Mouse (Mus musculus) left cerebral cortex, adult 2 months (tissue): Measurements from ENCODE around the gene Frrs1l. TPM values are rescaled to one million over a fixed set of nuclear protein-coding genes. Genes with fewer than 3 reads are reported as not detected.

Source experiments
- DNase-seq, 2 experiments: peaks; one replicate each; pipeline ENCODE4 v3.0.0; 2021 to 2022; ENCODE audit warnings: low spot score in 2 of 2, mixed read lengths in 1 of 2; ENCODE audit errors: extremely low spot score in 1 of 2
- H3K27ac ChIP-seq: fragments of 200-600 bp; 2 replicates; pipeline ENCODE4 v1.8.1; 2022
- H3K4me3 ChIP-seq: fragments of 200-600 bp; 2 replicates; pipeline ENCODE4 v1.8.1; 2022
- CTCF ChIP-seq: fragments of 200-600 bp; IDR thresholded peaks from 2 replicates; pipeline ENCODE4 v1.8.1; 2022; ENCODE audit warnings: antibody characterized with exemption, mild to moderate bottlenecking, moderate library complexity
- intact Hi-C: fragments of 180-260 bp; cut with DNase I; formaldehyde crosslinking; loops from one replicate; pipeline ENCODE4 v1.15.1; 2025
- total RNA-seq, 2 experiments: library from RNA; stranded (reverse); gene quantifications; 2 replicates each; pipeline ENCODE4 v1.2.3; 2021

Frrs1l gene
- total RNA-seq, 2 experiments from 2014 or later = 204 to 212 TPM

GRCm38 (mm10) chr4:57011454-57012046, 21.4 kb upstream of the Frrs1l start:
- no peak for DNase-seq
- Histone ChIP-seq H3K27ac (no peak overlapping the region), H3K4me3 (no peak overlapping the region)
- intact Hi-C loops = no loop called here
- TF ChIP-seq CTCF = no peak

- TF ChIP-seq CTCF = no peak
- intact Hi-C loops = no loop called here
- Histone ChIP-seq H3K4me3 (no peak overlapping the region), H3K27ac (no peak overlapping the region)
- no peak for DNase-seq
Measured at GRCm38 (mm10) chr4:57010919-57011318, 20.7 kb upstream of the Frrs1l start.

- DNase-seq = no peak
- H3K4me3 ChIP-seq = no peak overlapping the region
- H3K27ac ChIP-seq = no peak overlapping the region
- intact Hi-C loops = no loop called here
- TF ChIP-seq CTCF = no peak
Measured at GRCm38 (mm10) chr4:57010425-57010824, 20.2 kb upstream of the Frrs1l start.

- Histone ChIP-seq H3K27ac (no peak overlapping the region), H3K4me3 (no peak overlapping the region)
- intact Hi-C loops = no loop called here
- no peak for DNase-seq
- TF ChIP-seq CTCF = no peak
Measured at GRCm38 (mm10) chr4:57007717-57008116, 17.5 kb upstream of the Frrs1l start.

GRCm38 (mm10) chr4:57005011-57005410, 14.8 kb upstream of the Frrs1l start:
- TF ChIP-seq CTCF = no peak
- DNase-seq = no peak
- H3K27ac ChIP-seq = no peak overlapping the region
- no peak overlapping the region for H3K4me3 ChIP-seq
- intact Hi-C loops = no loop called here

GRCm38 (mm10) chr4:57003886-57004285, 13.7 kb upstream of the Frrs1l start:
- TF ChIP-seq CTCF = no peak
- Histone ChIP-seq H3K27ac (no peak overlapping the region), H3K4me3 (no peak overlapping the region)
- no peak for DNase-seq
- intact Hi-C loops = no loop called here

GRCm38 (mm10) chr4:57002751-57003150, 12.6 kb upstream of the Frrs1l start:
- intact Hi-C loops = no loop called here
- Histone ChIP-seq H3K4me3 (no peak overlapping the region), H3K27ac (no peak overlapping the region)
- DNase-seq = no peak
- no peak for TF ChIP-seq CTCF

- no peak for TF ChIP-seq CTCF
Measured at GRCm38 (mm10) chr4:57001437-57001836, 11.2 kb upstream of the Frrs1l start.

GRCm38 (mm10) chr4:56993331-56993730, 3.1 kb upstream of the Frrs1l start:
- DNase-seq = no peak
- no peak overlapping the region for H3K4me3 ChIP-seq
- no peak for TF ChIP-seq CTCF
- intact Hi-C loops = no loop called here
- no peak overlapping the region for H3K27ac ChIP-seq

More at GRCm38 (mm10) chr4:57001437-57001836, 11.2 kb upstream of the Frrs1l start:
- Histone ChIP-seq H3K4me3 (no peak overlapping the region), H3K27ac (no peak overlapping the region)
- no peak for DNase-seq
- intact Hi-C loops = no loop called here

GRCm38 (mm10) chr4:56991951-56992350, 1.8 kb upstream of the Frrs1l start:
- TF ChIP-seq CTCF = no peak
- Histone ChIP-seq H3K27ac (no peak overlapping the region; the same call in 1 of the 2 replicates), H3K4me3 (no peak overlapping the region)
- intact Hi-C loops = no loop called here
- DNase-seq = no peak

GRCm38 (mm10) chr4:56989431-56990214, 568 bp downstream of the Frrs1l start:
- peak overlapping the region; percentile 66 for H3K4me3 ChIP-seq
- peak overlapping the region; percentile 90 for H3K27ac ChIP-seq
- intact Hi-C loops = loop anchor here (1.0 to 5.0 kb wide), 2 partner anchors 23 to 122 kb away; partner anchors contain the start of gene Ctnnal1
- TF ChIP-seq CTCF = no peak
- peak; percentile 26 to 53 for DNase-seq

GRCm38 (mm10) chr4:56965586-56966179, 24.5 kb downstream of the Frrs1l start:
- peak in 1 of 2 experiments; percentile 42 for DNase-seq
- Histone ChIP-seq H3K4me3 (no peak overlapping the region), H3K27ac (peak overlapping the region; percentile 25)
- intact Hi-C loops = loop anchor here (1.0 kb wide), 1 partner anchor 24 kb away; no protein-coding TSS in a partner anchor
- TF ChIP-seq CTCF = no peak
